Mouse (Mus musculus): ENCODE data around the gene Ifitm2. TPM values are rescaled to one million over a fixed set of nuclear protein-coding genes. Genes with fewer than 3 reads are reported as not detected.
"Not testable (repeated sequence)": the region's sequence is repeated elsewhere in the genome, so short reads cannot be mapped to it uniquely, and the experiment has no call there.

Ifitm2 gene
- polyA plus RNA-seq, 1 experiment from 2014 or later = 388 TPM

- Histone ChIP-seq H3K4me3 (no peak overlapping the region), H3K36me3 (no peaks in the 10 kb centered on the region), H3K9me3 (0 out of 2 replicates have a peak, but pooled peaks cover 3% of the 10 kb centered on the region), H3K4me1 (replicated peaks) (no peaks in the 10 kb centered on the region), H3K27me3 (ENCODE audit: insufficient read depth, poor library complexity, severe bottlenecking) (no peaks in the 10 kb centered on the region), H3K27ac (no peak overlapping the region)
- 87% methylated on average over 7 of the region's 7 CpGs for WGBS
- no peak for DNase-seq (ENCODE audit: low spot score)
Observed at GRCm38 (mm10) chr7:140982971-140983370, 27.2 kb upstream of the Ifitm2 start.

GRCm38 (mm10) chr7:140981704-140982103 lies 25.9 kb upstream of the Ifitm2 start:
- Histone ChIP-seq H3K9me3 (0 out of 2 replicates have a peak, but pooled peaks cover 3% of the 10 kb centered on the region), H3K4me1 (replicated peaks) (no peaks in the 10 kb centered on the region), H3K36me3 (no peaks in the 10 kb centered on the region), H3K27ac (no peak overlapping the region), H3K4me3 (no peak overlapping the region), H3K27me3 (ENCODE audit: insufficient read depth, poor library complexity, severe bottlenecking) (no peaks in the 10 kb centered on the region)
- no peak for DNase-seq (ENCODE audit: low spot score)
- 90% methylated on average over 8 of the region's 8 CpGs for WGBS

- not testable (repeated sequence) for H3K36me3 ChIP-seq; DNase-seq (ENCODE audit: low spot score); H3K4me3 ChIP-seq; H3K9me3 ChIP-seq; H3K27ac ChIP-seq
- Histone ChIP-seq H3K27me3 (ENCODE audit: insufficient read depth, poor library complexity, severe bottlenecking) (peaks cover 12% of the 10 kb centered on the region), H3K4me1 (replicated peaks) (peaks cover 21% of the 10 kb centered on the region)
- WGBS = 93% methylated on average over 9 of the region's 9 CpGs
Observed at GRCm38 (mm10) chr7:140976720-140977119, 20.9 kb upstream of the Ifitm2 start.

GRCm38 (mm10) chr7:140975465-140975864 lies 19.7 kb upstream of the Ifitm2 start:
- DNase-seq (ENCODE audit: low spot score) = no peak
- 15% methylated on average over 3 of the region's 3 CpGs for WGBS
- Histone ChIP-seq H3K27ac (no peak overlapping the region), H3K9me3 (no peaks in the 10 kb centered on the region), H3K27me3 (ENCODE audit: insufficient read depth, poor library complexity, severe bottlenecking) (peaks cover 14% of the 10 kb centered on the region), H3K4me1 (replicated peaks) (peaks cover 31% of the 10 kb centered on the region), H3K4me3 (no peak overlapping the region), H3K36me3 (no peaks in the 10 kb centered on the region)

GRCm38 (mm10) chr7:140974940-140975339 lies 19.2 kb upstream of the Ifitm2 start:
- Histone ChIP-seq H3K36me3 (no peaks in the 10 kb centered on the region), H3K4me3 (no peak overlapping the region), H3K9me3 (no peaks in the 10 kb centered on the region), H3K4me1 (replicated peaks) (peaks cover 31% of the 10 kb centered on the region), H3K27me3 (ENCODE audit: insufficient read depth, poor library complexity, severe bottlenecking) (peaks cover 19% of the 10 kb centered on the region), H3K27ac (no peak overlapping the region)
- 12% methylated on average over 9 of the region's 9 CpGs for WGBS
- no peak for DNase-seq (ENCODE audit: low spot score)

- no peak overlapping the region for H3K27ac ChIP-seq
- H3K4me3 ChIP-seq = no peak overlapping the region
- no peaks in the 10 kb centered on the region for H3K36me3 ChIP-seq
- no peak for DNase-seq (ENCODE audit: low spot score)
- peaks cover 27% of the 10 kb centered on the region for H3K27me3 ChIP-seq (ENCODE audit: insufficient read depth, poor library complexity, severe bottlenecking)
- H3K9me3 ChIP-seq = no peaks in the 10 kb centered on the region
- WGBS = 17% methylated on average over 14 of the region's 14 CpGs
- peaks cover 31% of the 10 kb centered on the region for H3K4me1 ChIP-seq (replicated peaks)
Observed at GRCm38 (mm10) chr7:140973396-140974165, 17.8 kb upstream of the Ifitm2 start.

- H3K36me3 ChIP-seq = no peaks in the 10 kb centered on the region
- peaks cover 42% of the 10 kb centered on the region for H3K4me1 ChIP-seq (replicated peaks)
- DNase-seq (ENCODE audit: low spot score) = no peak
- no peak overlapping the region for H3K4me3 ChIP-seq
- H3K27ac ChIP-seq = no peak overlapping the region
- WGBS = 85% methylated on average over 8 of the region's 8 CpGs
- peaks cover 31% of the 10 kb centered on the region for H3K27me3 ChIP-seq (ENCODE audit: insufficient read depth, poor library complexity, severe bottlenecking)
- H3K9me3 ChIP-seq = no peaks in the 10 kb centered on the region
Observed at GRCm38 (mm10) chr7:140971479-140972171, 15.8 kb upstream of the Ifitm2 start.

GRCm38 (mm10) chr7:140970931-140971330 lies 15.1 kb upstream of the Ifitm2 start:
- H3K9me3 ChIP-seq = no peaks in the 10 kb centered on the region
- H3K4me1 ChIP-seq (replicated peaks) = peaks cover 42% of the 10 kb centered on the region
- DNase-seq (ENCODE audit: low spot score) = no peak
- H3K4me3 ChIP-seq = no peak overlapping the region
- WGBS = 50% methylated on average over 7 of the region's 7 CpGs
- no peaks in the 10 kb centered on the region for H3K36me3 ChIP-seq
- H3K27me3 ChIP-seq (ENCODE audit: insufficient read depth, poor library complexity, severe bottlenecking) = peaks cover 31% of the 10 kb centered on the region
- H3K27ac ChIP-seq = no peak overlapping the region

- DNase-seq (ENCODE audit: low spot score); H3K4me3 ChIP-seq; H3K9me3 ChIP-seq; H3K27ac ChIP-seq; H3K36me3 ChIP-seq: not testable (repeated sequence)
- peaks cover 19% of the 10 kb centered on the region for H3K27me3 ChIP-seq (ENCODE audit: insufficient read depth, poor library complexity, severe bottlenecking)
- H3K4me1 ChIP-seq (replicated peaks) = peaks cover 28% of the 10 kb centered on the region
- WGBS = 18% methylated on average over 3 of the region's 3 CpGs
Observed at GRCm38 (mm10) chr7:140968710-140969109, 12.9 kb upstream of the Ifitm2 start.

GRCm38 (mm10) chr7:140967862-140968591 lies 12.2 kb upstream of the Ifitm2 start:
- 7% methylated on average over 14 of the region's 14 CpGs for WGBS
- no peak overlapping the region for H3K27ac ChIP-seq
- no peak for DNase-seq (ENCODE audit: low spot score)
- H3K4me3 ChIP-seq = no peak overlapping the region
- H3K27me3 ChIP-seq (ENCODE audit: insufficient read depth, poor library complexity, severe bottlenecking) = peaks cover 19% of the 10 kb centered on the region
- H3K36me3 ChIP-seq = no peaks in the 10 kb centered on the region
- H3K9me3 ChIP-seq = no peaks in the 10 kb centered on the region
- peaks cover 21% of the 10 kb centered on the region for H3K4me1 ChIP-seq (replicated peaks)

GRCm38 (mm10) chr7:140966921-140967320 lies 11.1 kb upstream of the Ifitm2 start, which contains the start of gene Ifitm1:
Gene Ifitm1 (plus strand): TSS chr7:140967221.
- WGBS = 82% methylated on average over 4 of the region's 4 CpGs
- Histone ChIP-seq H3K27me3 (ENCODE audit: insufficient read depth, poor library complexity, severe bottlenecking) (peaks cover 19% of the 10 kb centered on the region), H3K9me3 (no peaks in the 10 kb centered on the region), H3K4me3 (no peak within 1 kb of the TSS), H3K27ac (no peak within 1 kb of the TSS), H3K36me3 (no peaks in the 10 kb centered on the region), H3K4me1 (replicated peaks) (peaks cover 21% of the 10 kb centered on the region)
- DNase-seq (ENCODE audit: low spot score) = no peak

- Histone ChIP-seq H3K36me3 (no peaks in the 10 kb centered on the region), H3K4me1 (replicated peaks) (peaks cover 11% of the 10 kb centered on the region), H3K27me3 (ENCODE audit: insufficient read depth, poor library complexity, severe bottlenecking) (0 out of 2 replicates have a peak, but pooled peaks cover 7% of the 10 kb centered on the region), H3K27ac (no peak overlapping the region), H3K4me3 (no peak overlapping the region), H3K9me3 (no peaks in the 10 kb centered on the region)
- DNase-seq (ENCODE audit: low spot score) = no peak
- WGBS = 55% methylated on average over 2 of the region's 2 CpGs
Observed at GRCm38 (mm10) chr7:140962733-140963132, 6.9 kb upstream of the Ifitm2 start.

Data from hindbrain, embryonic 10.5 days (tissue).